Mouse (Mus musculus) midbrain, embryonic 15.5 days (tissue): Measurements from ENCODE around the gene Gas2. TPM values are rescaled to one million over a fixed set of nuclear protein-coding genes. Genes with fewer than 3 reads are reported as not detected.

ENCODE experiments used
- ATAC-seq: fragments of 200-750 bp; cut with Nextera tagmentation; replicated peaks from 2 replicates; pipeline ENCODE4 v1.8.0; 2017; ENCODE audit warnings: moderate TSS enrichment
- H3K27ac ChIP-seq: fragments of 300-500 bp; sonication (generic); 2 replicates; pipeline ENCODE4 v1.5.1; 2015; ENCODE audit warnings: mild to moderate bottlenecking, inconsistent platforms
- H3K27me3 ChIP-seq: fragments of 300-500 bp; sonication (generic); replicated peaks from 2 replicates; pipeline ENCODE4 v1.6.1; 2015; ENCODE audit warnings: inconsistent platforms
- H3K36me3 ChIP-seq: fragments of 300-500 bp; sonication (generic); replicated peaks from 2 replicates; pipeline ENCODE4 v1.6.1; 2015; ENCODE audit warnings: inconsistent platforms
- H3K4me1 ChIP-seq: fragments of 300-500 bp; sonication (generic); 2 replicates; pipeline ENCODE4 v1.6.1; 2015; ENCODE audit warnings: inconsistent platforms
- H3K4me2 ChIP-seq: fragments of 300-500 bp; sonication (generic); 2 replicates; pipeline ENCODE4 v1.6.1; 2015; ENCODE audit warnings: inconsistent platforms, mild to moderate bottlenecking, moderate library complexity
- H3K4me3 ChIP-seq: fragments of 300-500 bp; sonication (generic); 2 replicates; pipeline ENCODE4 v1.5.1; 2015; ENCODE audit warnings: mild to moderate bottlenecking, inconsistent platforms
- H3K9ac ChIP-seq: fragments of 300-500 bp; sonication (generic); 2 replicates; pipeline ENCODE4 v1.6.1; 2015; ENCODE audit warnings: mild to moderate bottlenecking, inconsistent platforms
- H3K9me3 ChIP-seq: fragments of 300-500 bp; sonication (generic); 2 replicates; pipeline ENCODE4 v1.6.1; 2016; ENCODE audit warnings: inconsistent platforms
- WGBS: fragments of 180-500 bp; shearing (Covaris S2); methylation state at CpG from one replicate; pipeline ENCODE4 v1.1.7; 2015; ENCODE audit warnings: mixed read lengths; 5-methylcytosine and 5-hydroxymethylcytosine counted together
- polyA plus RNA-seq: library from polyadenylated mRNA; unstranded; fragments of >200 nt; fragmentation: Nextera tagmentation; extraction: Ambion mirVana; gene quantifications from 2 replicates; pipeline ENCODE4 v1.2.1, GENCODE M21; 2015

Gas2 gene
- polyA plus RNA-seq, 1 experiment from 2014 or later: 17.2 TPM

GRCm38 (mm10) chr7:51955424-51956041 is 93.7 kb downstream of the Gas2 start:
- Histone ChIP-seq H3K27me3 (no peaks in the 10 kb centered on the region), H3K4me2 (no peak overlapping the region), H3K4me1 (peaks cover 21% of the 10 kb centered on the region), H3K4me3 (no peak overlapping the region), H3K9ac (no peak overlapping the region), H3K36me3 (no peaks in the 10 kb centered on the region), H3K9me3 (no peaks in the 10 kb centered on the region), H3K27ac (peak overlapping the region; percentile 18)
- peak; percentile 74 for ATAC-seq
- WGBS: 47% methylated on average over 9 of the region's 9 CpGs

GRCm38 (mm10) chr7:51957766-51958165 is 96.0 kb downstream of the Gas2 start:
- Histone ChIP-seq H3K9me3 (no peaks in the 10 kb centered on the region), H3K27ac (no peak overlapping the region), H3K9ac (no peak overlapping the region), H3K4me1 (peaks cover 42% of the 10 kb centered on the region), H3K36me3 (no peaks in the 10 kb centered on the region), H3K4me3 (no peak overlapping the region), H3K27me3 (no peaks in the 10 kb centered on the region), H3K4me2 (no peak overlapping the region)
- ATAC-seq: no peak

GRCm38 (mm10) chr7:51960698-51961374 is 99.0 kb downstream of the Gas2 start:
- H3K4me2 ChIP-seq: peak overlapping the region; percentile 10; the same call in 1 of the 2 replicates
- H3K9me3 ChIP-seq: no peaks in the 10 kb centered on the region
- peak; percentile 93 for ATAC-seq
- H3K4me1 ChIP-seq: peaks cover 26% of the 10 kb centered on the region
- H3K27me3 ChIP-seq: no peaks in the 10 kb centered on the region
- peak overlapping the region; percentile 67 for H3K27ac ChIP-seq
- H3K36me3 ChIP-seq: no peaks in the 10 kb centered on the region
- H3K9ac ChIP-seq: no peak overlapping the region
- 37% methylated on average over 6 of the region's 6 CpGs for WGBS
- no peak overlapping the region for H3K4me3 ChIP-seq

GRCm38 (mm10) chr7:51962219-51962952 is 100.6 kb downstream of the Gas2 start:
- WGBS: 43% methylated on average over 10 of the region's 10 CpGs
- H3K36me3 ChIP-seq: no peaks in the 10 kb centered on the region
- peaks cover 23% of the 10 kb centered on the region for H3K4me1 ChIP-seq
- H3K27ac ChIP-seq: peak overlapping the region; percentile 67
- H3K27me3 ChIP-seq: no peaks in the 10 kb centered on the region
- no peak overlapping the region for H3K4me2 ChIP-seq
- no peaks in the 10 kb centered on the region for H3K9me3 ChIP-seq
- H3K9ac ChIP-seq: no peak overlapping the region
- ATAC-seq: peak; percentile 57
- H3K4me3 ChIP-seq: no peak overlapping the region

- ATAC-seq: no peak
- no peaks in the 10 kb centered on the region for H3K9me3 ChIP-seq
- peaks cover 23% of the 10 kb centered on the region for H3K4me1 ChIP-seq
- H3K4me2 ChIP-seq: no peak overlapping the region
- H3K4me3 ChIP-seq: no peak overlapping the region
- no peaks in the 10 kb centered on the region for H3K36me3 ChIP-seq
- no peak overlapping the region for H3K27ac ChIP-seq
- H3K9ac ChIP-seq: no peak overlapping the region
- H3K27me3 ChIP-seq: no peaks in the 10 kb centered on the region
- WGBS: 91% methylated on average over 7 of the region's 7 CpGs
Observed at GRCm38 (mm10) chr7:51964681-51965080, 102.9 kb downstream of the Gas2 start.

- ATAC-seq: no peak
- no peaks in the 10 kb centered on the region for H3K27me3 ChIP-seq
- no peaks in the 10 kb centered on the region for H3K9me3 ChIP-seq
- H3K27ac ChIP-seq: no peak overlapping the region
- H3K36me3 ChIP-seq: no peaks in the 10 kb centered on the region
- WGBS: 83% methylated on average over 4 of the region's 4 CpGs
- peaks cover 2% of the 10 kb centered on the region; the same call in 1 of the 2 replicates for H3K4me1 ChIP-seq
- no peak overlapping the region for H3K4me2 ChIP-seq
- no peak overlapping the region for H3K4me3 ChIP-seq
- H3K9ac ChIP-seq: no peak overlapping the region
Observed at GRCm38 (mm10) chr7:51967581-51967980, 105.8 kb downstream of the Gas2 start.

GRCm38 (mm10) chr7:51969379-51969778 is 107.6 kb downstream of the Gas2 start:
- ATAC-seq: no peak
- H3K9me3 ChIP-seq: no peaks in the 10 kb centered on the region

GRCm38 (mm10) chr7:51972252-51972855 is 110.5 kb downstream of the Gas2 start:
- peak; percentile 75 for ATAC-seq
- Histone ChIP-seq H3K9me3 (no peaks in the 10 kb centered on the region), H3K4me1 (peaks cover 10% of the 10 kb centered on the region), H3K36me3 (no peaks in the 10 kb centered on the region), H3K4me3 (no peak overlapping the region), H3K4me2 (no peak overlapping the region), H3K27ac (peak overlapping the region; percentile 60), H3K27me3 (no peaks in the 10 kb centered on the region), H3K9ac (no peak overlapping the region)
- WGBS: 34% methylated on average over 6 of the region's 6 CpGs

More at GRCm38 (mm10) chr7:51969379-51969778, 107.6 kb downstream of the Gas2 start:
- Histone ChIP-seq H3K4me3 (no peak overlapping the region), H3K27ac (no peak overlapping the region), H3K36me3 (no peaks in the 10 kb centered on the region), H3K9ac (no peak overlapping the region), H3K4me1 (no peaks in the 10 kb centered on the region), H3K27me3 (no peaks in the 10 kb centered on the region), H3K4me2 (no peak overlapping the region)

- WGBS: 71% methylated on average over 5 of the region's 5 CpGs
- H3K4me2 ChIP-seq: no peak overlapping the region
- 0 out of 2 replicates have a peak, but pooled peaks have one; percentile 41 for ATAC-seq
- no peak overlapping the region for H3K9ac ChIP-seq
- no peak overlapping the region for H3K4me3 ChIP-seq
- H3K36me3 ChIP-seq: no peaks in the 10 kb centered on the region
- no peaks in the 10 kb centered on the region for H3K27me3 ChIP-seq
- no peaks in the 10 kb centered on the region for H3K9me3 ChIP-seq
- H3K27ac ChIP-seq: no peak overlapping the region
- H3K4me1 ChIP-seq: peaks cover 10% of the 10 kb centered on the region
Observed at GRCm38 (mm10) chr7:51973091-51973490, 111.3 kb downstream of the Gas2 start.

GRCm38 (mm10) chr7:51973526-51973925 is 111.7 kb downstream of the Gas2 start:
- Histone ChIP-seq H3K4me2 (no peak overlapping the region), H3K36me3 (no peaks in the 10 kb centered on the region), H3K27me3 (no peaks in the 10 kb centered on the region), H3K9ac (no peak overlapping the region), H3K9me3 (no peaks in the 10 kb centered on the region), H3K27ac (no peak overlapping the region), H3K4me3 (no peak overlapping the region), H3K4me1 (peaks cover 10% of the 10 kb centered on the region)
- WGBS: 76% methylated on average over 2 of the region's 2 CpGs
- no peak for ATAC-seq

- Histone ChIP-seq H3K9ac (no peak overlapping the region), H3K4me2 (no peak overlapping the region), H3K27me3 (no peaks in the 10 kb centered on the region), H3K4me3 (no peak overlapping the region), H3K4me1 (peaks cover 10% of the 10 kb centered on the region), H3K9me3 (no peaks in the 10 kb centered on the region), H3K27ac (peak overlapping the region; percentile 38; the same call in 1 of the 2 replicates), H3K36me3 (no peaks in the 10 kb centered on the region)
- 43% methylated on average over 6 of the region's 6 CpGs for WGBS
- peak; percentile 60 for ATAC-seq
Observed at GRCm38 (mm10) chr7:51975181-51975580, 113.4 kb downstream of the Gas2 start.

GRCm38 (mm10) chr7:51979271-51979670 is 117.5 kb downstream of the Gas2 start:
- Histone ChIP-seq H3K9ac (no peak overlapping the region), H3K9me3 (no peaks in the 10 kb centered on the region), H3K27me3 (no peaks in the 10 kb centered on the region), H3K36me3 (no peaks in the 10 kb centered on the region), H3K4me2 (no peak overlapping the region), H3K4me1 (peaks cover 10% of the 10 kb centered on the region), H3K27ac (no peak overlapping the region), H3K4me3 (no peak overlapping the region)
- ATAC-seq: no peak
- WGBS: 46% methylated on average over 5 of the region's 5 CpGs
